Mouse (Mus musculus) hematopoietic stem cell, adult 5-6 weeks (primary cell): ENCODE results near the gene Ap3b1. TPM values are rescaled to one million over a fixed set of nuclear protein-coding genes. Genes with fewer than 3 reads are reported as not detected.
A peak's percentile ranks its signal among the peaks of the same experiment; 100 is the strongest.
"Not testable (repeated sequence)": the region's sequence is repeated elsewhere in the genome, so short reads cannot be mapped to it uniquely, and the experiment has no call there.

Experiments
- ATAC-seq, 2 experiments: fragments of 125-278 bp in 1 of 2; replicated peaks in 1 of 2; 2 replicates each; pipeline ENCODE4 v1.8.0; 2016 to 2017; ENCODE audit warnings: inconsistent platforms in 2 of 2, mild to moderate bottlenecking in 2 of 2, moderate number of reproducible peaks in 2 of 2, low read depth in 1 of 2, moderate TSS enrichment in 1 of 2; ENCODE audit not compliant: low FRiP score in 2 of 2, poor library complexity in 2 of 2, severe bottlenecking in 2 of 2, insufficient read depth in 1 of 2, low TSS enrichment in 1 of 2
- total RNA-seq: library from RNA; stranded (forward); fragments of 172-1452, 232-1000 nt; gene quantifications from 2 replicates; pipeline ENCODE4 v1.2.3, GENCODE M21; 2017

Gene Ap3b1
- total RNA-seq, result 107 and 113 TPM in 2 replicates

DNA sequence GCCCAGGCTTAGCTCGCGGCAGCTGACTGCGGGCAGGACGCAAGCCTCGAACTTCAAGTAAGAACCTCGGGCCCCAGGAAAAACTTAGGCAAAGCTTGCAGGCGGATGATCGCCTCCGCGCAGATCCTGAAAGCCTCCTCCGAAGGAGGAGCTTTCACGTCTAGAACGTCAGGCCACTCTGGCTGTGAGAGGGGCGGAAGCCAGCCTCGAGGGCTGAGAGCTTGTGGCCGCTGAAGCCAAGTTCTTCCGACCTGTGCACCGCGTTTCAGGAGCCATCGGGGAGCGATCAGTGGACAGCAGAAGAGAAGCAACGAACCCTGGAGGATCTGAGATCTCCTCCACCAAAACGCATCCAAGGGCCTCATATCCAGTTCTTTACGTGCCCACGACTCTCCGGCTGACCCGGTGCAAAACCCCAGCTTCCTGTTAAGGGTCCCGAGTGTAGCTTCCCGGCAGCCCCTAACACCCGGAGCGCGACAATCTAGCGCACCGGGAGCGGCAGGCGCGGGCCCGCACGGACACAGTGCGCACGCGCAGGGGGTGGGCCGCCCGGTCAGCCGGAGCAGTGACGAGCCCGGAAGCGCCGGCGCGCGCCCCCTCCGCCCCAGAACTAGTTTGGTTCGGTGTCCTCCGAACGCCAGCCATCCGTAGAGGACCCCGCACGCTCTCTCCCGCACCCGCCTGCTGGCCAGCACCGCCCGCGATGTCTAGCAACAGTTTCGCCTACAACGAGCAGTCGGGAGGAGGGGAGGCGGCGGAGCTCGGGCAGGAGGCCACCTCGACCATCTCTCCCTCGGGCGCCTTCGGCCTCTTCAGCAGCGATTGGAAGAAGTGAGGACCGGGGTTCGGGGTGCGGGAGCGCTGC, at the start of gene Ap3b1:
Gene Ap3b1, plus strand, starts transcription at position 560 of the 865 bp plus-strand sequence.
- peak; percentile 68 to 79 for ATAC-seq

DNA sequence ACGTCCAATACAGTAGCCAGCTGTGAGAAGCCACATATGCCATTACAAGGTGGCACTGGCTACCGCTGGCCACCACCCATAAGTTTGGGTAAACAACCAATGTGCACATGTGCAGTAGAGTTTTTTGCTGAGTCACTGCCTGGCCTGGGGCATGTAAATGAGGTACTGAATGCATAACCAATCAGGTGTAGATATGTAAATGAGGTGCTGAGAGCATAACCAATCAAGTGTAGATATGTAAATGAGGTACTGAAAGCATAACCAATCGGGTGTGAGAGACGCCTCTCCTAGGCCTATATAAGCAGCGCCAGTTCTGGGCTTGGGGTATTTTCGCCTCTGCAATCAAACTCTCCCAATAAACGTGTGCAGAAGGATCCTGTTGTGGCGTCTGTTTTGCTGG, 45.9 kb upstream of the Ap3b1 start:
- not testable (repeated sequence) for ATAC-seq

GRCm38 (mm10) chr13:94316975-94317511, 41.7 kb upstream of the Ap3b1 start:
- ATAC-seq, result no peak

GRCm38 (mm10) chr13:94321094-94321792, 37.5 kb upstream of the Ap3b1 start:
- ATAC-seq, result no peak

GRCm38 (mm10) chr13:94322475-94322874, 36.3 kb upstream of the Ap3b1 start:
- peak; percentile 75 to 76; a peak in 3 of 4 replicates for ATAC-seq

DNA sequence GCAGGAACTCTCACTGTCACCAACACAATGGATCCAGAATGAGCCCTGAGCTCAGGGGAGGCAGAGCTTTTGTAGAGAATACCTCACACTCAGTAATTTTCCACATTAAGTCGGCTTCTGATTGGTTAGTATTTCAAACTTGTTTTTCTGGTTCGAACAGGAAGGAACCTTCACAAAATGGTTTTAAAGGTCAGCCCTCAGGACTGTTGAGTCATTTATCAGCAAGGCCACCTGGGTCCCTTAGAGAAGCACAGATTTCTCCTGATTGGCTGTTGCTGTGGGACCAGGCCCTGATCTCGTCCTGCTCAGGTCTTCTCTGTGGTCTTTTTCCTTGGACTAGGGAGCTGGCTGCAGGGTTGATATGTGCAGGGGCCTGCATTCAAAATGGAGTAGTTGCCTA, 30.7 kb upstream of the Ap3b1 start:
- ATAC-seq, result peak; percentile 83 to 85

DNA sequence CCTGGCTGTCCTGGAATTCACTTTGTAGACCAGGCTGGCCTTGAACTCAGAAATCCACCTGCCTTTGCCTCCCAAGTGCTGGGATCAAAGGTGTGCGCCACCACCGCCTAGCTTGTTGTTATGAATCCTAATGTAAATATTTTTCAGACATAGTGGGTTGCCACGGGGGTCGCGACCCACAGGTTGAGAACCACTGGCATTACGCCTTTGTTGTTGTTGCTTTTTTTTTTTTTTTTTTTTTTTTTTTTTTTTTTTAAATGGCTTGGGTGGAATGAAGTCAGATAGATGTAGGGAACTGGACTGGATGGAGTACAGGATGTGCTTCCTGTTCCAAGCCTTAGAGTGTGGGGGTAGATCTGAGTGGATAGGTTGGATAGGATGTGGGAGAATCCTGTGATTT, 29.8 kb upstream of the Ap3b1 start:
- not testable (repeated sequence) for ATAC-seq

DNA sequence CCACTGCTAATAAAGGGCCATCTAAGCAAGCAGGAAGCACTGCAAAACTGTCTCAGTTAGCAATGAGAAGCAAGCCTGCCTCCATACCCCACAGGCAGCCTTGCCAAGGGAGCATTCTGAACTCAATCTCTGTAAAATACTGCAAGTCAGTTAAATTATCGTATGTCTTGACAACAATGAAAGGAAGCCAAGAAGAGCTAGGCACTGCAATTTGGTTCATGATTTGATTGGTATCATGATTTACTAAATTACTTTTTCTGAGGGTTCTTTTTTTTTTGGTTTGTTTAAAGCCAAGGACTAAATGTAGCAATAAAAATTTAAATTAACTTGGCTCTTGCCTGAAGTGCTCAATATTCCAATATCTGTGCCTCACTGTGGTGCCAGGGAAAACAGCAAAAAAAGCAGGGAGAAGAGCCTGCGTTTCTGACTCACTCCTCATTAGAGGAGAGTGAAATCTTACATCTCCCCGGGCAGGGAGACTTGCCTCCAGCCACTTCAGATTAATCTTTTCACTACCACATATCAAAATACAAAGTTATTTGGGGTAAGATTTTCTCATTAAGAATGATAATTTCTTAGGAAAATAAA, 28.3 kb upstream of the Ap3b1 start:
- no peak for ATAC-seq

GRCm38 (mm10) chr13:94338357-94338756, 20.4 kb upstream of the Ap3b1 start:
- no peak for ATAC-seq

DNA sequence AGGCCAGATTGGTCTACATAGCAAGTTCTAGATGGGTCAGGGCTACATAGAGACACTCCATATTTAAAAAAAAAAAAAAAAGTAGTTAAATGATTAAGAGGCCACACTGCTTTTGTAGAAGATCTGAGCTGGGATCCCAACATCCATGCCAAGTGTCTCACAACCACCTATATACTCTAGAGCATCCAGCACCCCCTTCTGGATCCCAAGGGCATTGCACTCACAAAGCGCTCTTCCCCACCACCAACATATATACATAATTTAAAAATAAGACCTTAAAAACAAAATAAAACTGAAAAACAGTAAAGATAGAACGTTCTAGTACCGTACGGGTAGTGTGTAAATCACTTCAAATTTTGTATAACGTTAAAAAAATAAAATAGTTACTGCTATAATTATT, 15.6 kb upstream of the Ap3b1 start:
- no peak for ATAC-seq

DNA sequence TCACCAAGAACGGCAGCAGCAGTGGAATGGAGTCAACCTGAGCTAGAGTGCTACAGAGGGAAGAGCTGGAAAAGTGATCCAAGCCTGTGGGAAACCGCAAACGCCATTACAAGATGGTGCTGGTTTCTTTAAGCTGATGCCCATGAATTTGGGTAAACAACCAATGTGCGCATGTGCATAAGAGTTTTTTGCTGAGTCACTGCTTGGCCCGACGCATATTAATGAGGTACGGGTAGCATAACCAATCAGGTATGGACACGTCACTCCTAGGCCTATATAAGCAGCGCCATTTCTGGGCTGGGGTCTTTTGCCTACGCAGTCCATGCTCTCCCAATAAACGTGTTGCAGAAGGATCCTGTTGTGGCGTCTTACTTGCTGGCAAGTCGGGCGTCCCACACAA, 14.2 kb upstream of the Ap3b1 start:
- not testable (repeated sequence) for ATAC-seq

DNA sequence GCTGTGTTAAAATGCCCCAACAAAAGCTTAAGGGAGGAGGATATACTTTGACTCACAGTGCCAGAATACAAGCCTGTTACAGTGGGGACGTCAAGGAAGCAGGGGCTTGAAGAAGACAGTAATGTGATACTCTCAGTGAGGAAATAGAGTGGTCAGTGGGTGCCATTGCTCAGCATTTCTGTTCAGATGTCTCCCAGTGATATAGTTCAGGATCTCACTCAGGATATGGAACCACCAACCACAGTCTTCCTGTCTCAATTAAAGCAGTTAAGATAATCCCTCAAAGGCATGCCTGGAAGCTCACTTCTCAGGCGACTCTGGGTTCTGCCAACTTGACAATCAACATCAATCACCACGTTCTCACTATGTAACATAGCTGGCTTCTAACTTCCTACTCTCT, 4.2 kb upstream of the Ap3b1 start:
- peak; percentile 47 to 57 for ATAC-seq

DNA sequence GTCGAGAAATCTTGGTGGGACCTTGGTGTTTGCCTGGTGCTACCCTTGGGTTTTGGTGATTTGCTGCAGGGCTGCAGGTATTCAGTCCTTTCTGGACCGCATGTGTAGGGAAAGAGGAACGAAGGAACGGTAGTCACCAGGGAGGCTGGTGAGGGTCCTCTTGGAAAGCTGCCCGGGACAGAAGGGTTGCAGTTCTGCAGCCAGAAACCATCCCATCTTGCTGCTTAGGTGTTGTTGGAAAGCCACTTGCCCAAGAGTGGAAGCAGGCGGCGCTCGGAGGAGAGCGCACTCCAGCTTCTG, 709 bp upstream of the Ap3b1 start:
- no peak; a peak in 2 of 4 replicates for ATAC-seq

- ATAC-seq, result no peak
Observed at GRCm38 (mm10) chr13:94359282-94359920, 641 bp downstream of the Ap3b1 start.

DNA sequence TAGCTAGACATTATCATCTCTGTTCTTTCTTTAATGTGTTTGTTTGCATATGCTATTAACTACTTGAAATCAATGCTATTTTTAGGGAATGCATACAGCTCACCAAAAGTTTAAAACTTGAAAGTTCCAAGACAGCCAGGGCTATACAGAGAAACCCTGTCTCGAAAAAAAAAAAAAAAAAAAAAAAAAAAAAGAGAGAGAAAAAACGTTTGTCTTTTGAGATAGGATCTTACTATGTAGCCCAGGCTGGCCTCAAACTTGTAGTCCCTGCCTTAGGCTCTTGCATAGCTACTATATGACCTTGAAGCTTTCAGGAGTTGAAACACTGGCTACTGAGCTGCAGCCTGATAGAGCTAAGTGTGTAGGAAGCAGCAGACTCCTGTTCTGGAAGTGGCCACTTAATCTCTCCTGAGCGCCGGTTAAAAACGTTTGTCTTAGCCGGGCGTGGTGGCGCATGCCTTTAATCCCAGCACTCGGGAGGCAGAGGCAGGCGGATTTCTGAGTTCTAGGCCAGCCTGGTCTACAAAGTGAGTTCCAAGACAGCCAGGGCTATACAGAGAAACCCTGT, 2.3 kb downstream of the Ap3b1 start:
- not testable (repeated sequence) for ATAC-seq

- ATAC-seq, result no peak
Observed at GRCm38 (mm10) chr13:94364336-94364735, 5.6 kb downstream of the Ap3b1 start.

DNA sequence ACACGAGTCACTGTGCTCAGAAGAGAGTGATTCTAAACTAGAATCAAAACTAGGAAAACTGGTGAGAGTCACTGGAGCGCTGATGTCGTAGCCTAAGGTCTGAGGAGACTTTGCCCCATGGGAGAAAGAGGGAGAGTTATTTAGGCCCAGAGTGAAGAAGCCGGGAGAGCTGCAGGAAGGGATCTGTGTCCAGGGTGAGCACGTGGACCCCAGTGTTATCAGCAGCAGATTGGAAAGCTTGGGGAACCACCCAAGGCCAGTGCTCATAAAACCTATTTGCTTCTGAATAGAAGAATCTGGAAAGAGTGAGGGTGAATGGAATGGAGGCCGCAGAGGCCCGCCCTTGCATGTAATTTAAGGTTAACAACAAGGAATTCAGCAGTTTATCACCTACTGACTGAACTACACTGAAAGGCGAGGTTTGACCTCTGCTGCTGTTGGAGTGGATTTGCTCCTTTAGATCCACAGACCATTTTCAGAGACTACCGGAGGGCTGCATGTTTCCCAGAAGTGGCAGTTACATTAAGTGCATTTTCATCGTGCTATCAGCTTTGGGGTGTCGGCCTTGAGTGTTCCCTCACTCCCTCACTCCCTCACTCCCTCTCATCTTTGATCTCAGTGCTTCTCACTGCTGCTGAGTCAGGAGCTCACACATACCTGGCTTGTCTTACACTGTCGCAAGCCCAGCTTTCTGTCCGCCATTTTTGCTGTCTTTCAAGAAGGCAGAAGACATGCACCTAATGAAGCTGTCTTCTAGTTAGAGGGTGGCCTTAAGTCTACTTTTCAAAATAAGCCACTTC, 6.5 kb downstream of the Ap3b1 start:
- no peak for ATAC-seq
